Mouse (Mus musculus) thymus, postnatal 4 days (tissue): ENCODE measurements around the gene Fbxo34.
"Not testable (repeated sequence)": the region's sequence is repeated elsewhere in the genome, so short reads cannot be mapped to it uniquely, and the experiment has no call there.

ENCODE experiments used
- DNase-seq: peaks from one replicate; pipeline ENCODE4 v3.0.0; 2021

Fbxo34 gene

DNA sequence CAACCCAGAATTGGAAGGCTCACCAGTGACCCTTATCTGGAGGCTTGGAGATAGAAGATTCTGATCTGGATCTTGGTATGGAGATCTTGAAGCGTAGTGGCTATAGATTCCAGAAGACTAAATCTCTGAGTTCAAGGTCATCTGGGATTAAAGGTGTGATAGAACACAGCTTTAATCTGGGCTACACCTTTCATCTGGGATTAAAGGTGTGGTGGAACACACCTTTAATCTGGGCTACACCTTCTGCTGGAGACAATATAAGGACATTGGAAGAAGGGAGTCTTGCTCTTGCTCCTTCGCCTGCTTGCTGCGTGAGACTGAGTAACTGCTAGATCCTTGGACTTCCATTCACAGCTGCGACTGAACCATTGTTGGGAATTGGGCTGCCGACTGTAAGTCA, at the start of gene Fbxo34:
Gene Fbxo34, plus strand, starts transcription at position 301 of the 400 bp plus-strand sequence.
- DNase-seq = not testable (repeated sequence)

DNA sequence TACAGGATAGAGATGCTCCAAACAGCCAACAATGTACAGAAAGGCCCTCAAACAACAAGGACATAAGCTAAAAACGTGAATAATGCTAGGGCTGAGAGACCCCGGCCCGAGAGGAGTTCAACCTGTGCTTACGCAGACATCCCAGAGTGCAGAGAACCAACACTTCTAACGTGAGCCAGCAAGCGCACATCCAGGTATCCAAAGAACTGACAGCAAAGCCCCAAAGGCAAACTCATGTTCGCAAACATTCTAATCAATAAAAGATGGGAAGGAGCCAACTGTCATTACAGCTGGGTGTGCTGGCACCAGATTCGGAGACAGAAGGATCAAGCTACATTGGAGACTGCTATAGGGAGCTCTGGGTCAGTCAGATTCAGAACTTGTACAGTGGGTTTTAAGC, 47.5 kb upstream of the Fbxo34 start:
- DNase-seq = no peak

DNA sequence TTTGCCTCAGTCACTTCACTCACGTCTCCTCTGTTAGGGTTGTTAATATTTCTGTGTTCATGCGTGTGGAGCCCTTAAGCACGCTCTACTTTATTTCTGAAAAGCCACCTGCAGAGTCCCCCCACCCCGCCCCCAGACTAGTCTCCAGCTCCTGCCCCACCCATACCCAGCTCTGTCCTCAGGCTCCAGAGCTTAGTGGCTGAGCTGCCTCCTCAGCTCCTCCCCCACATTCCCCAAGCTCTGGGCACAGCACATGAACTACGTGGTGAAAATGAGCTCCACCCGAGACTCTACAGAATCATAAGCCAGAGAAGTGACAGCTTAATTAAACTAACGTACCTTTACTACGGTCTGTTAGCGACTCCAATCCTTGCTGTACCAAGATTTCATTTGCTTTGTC, 44.2 kb upstream of the Fbxo34 start:
- DNase-seq = no peak

DNA sequence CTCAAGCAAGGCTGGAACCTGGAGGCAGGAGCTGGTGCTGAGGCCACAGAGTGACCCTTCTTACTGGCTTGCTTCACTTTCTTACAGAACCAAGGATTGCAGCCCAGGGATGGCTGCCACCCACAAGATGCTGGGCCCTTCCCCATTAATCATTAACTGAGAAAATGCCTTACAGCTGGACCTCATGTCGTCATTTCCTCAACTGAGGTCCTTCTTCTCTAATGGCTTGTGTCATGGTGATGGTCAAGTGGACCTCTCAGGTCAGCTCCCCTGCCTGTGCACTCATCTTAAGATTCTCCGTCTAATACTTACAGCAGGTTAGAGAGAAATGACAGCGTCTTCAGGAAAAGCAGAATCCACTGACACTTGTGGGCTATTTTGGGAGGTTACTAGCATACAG, 32.9 kb upstream of the Fbxo34 start:
- no peak for DNase-seq

DNA sequence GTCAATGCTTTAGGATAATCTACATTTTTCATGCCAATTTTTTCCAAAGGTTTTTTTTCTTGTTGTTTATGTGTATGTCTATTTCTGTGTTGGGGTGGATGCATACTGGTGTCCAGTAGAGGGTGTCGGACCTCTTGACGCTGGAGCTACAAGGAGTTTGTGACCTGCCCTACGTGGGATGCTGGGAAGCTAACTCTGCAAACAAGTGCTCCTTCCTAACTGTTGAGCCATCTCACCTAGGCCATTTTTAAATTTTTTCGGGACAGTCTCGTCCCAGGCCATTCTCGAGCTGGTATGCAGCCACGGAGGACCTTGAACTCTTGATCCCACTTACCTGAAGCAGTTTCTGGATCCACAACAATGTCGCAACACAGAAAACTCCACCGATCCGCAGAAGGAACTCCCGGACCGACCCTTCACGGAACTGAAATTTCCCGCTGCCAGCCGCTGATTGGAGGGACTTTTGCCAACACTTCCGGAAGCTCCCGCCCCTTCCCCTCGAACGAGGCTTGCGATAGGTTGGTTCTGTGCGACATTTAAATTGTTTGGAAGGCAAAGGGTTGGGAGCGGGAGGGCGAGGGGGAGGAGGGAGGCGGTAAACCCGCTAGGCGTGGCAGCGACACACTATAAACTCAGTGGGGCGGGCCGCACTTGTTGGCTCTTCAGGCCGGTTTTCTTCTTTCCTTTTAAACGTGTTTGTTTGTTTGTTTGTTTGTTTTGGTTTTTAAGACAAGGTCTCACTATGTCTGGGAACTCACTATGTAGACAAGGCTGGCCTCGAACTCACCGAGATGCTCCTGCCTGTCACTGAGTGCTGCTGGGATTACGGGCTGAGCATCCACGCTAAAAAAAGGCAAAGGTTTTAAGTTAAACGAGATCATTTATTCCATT, 32.2 kb upstream of the Fbxo34 start, which contains the start of gene Dlgap5:
Gene Dlgap5, minus strand, starts transcription at position 633 of the 891 bp plus-strand sequence.
- DNase-seq = peak; percentile 94

DNA sequence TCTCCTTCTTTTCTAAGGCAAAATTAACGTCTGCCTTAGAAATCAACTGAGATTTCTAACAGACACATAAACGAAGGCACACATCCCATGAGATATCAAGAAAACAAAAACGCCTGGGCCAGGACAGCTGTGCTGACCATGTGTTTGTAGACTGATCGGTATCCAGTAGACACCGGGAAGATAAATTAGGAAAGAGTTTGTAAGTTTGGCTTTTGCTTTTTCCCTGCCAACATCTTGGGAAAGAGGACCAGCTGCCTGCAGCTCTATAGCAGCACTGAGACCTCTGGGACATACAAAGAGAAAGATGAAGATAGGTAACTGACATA, 31.6 kb upstream of the Fbxo34 start:
- no peak for DNase-seq

DNA sequence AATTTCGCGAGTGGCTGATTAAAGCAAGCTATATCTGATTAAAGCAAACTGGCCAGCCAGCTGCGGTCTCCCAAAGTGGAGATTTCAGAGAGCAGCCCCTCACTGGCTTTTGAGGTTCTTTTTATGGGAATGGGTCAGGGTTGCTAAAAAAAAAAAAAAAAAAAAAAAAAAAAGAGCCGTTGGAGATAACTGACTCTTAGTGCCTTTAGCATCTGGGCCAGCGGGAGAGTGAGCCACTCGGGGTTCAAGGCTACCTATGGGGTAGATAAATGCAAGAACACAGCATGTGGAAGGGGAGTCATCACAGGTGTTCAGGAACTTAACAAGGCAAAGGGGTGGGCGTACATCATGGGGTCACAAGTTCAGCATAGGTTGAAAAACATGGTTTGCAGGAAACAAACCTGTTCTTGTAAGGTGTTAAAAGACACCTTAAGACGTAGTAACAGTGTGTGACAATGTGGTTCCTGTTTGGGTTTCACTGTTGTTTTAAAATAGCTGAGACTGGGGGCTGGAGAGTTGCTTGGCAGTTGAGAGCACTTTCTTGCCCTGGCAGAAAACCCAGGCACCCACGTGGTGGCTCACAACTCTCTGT, 31.1 kb upstream of the Fbxo34 start:
- DNase-seq = no peak

DNA sequence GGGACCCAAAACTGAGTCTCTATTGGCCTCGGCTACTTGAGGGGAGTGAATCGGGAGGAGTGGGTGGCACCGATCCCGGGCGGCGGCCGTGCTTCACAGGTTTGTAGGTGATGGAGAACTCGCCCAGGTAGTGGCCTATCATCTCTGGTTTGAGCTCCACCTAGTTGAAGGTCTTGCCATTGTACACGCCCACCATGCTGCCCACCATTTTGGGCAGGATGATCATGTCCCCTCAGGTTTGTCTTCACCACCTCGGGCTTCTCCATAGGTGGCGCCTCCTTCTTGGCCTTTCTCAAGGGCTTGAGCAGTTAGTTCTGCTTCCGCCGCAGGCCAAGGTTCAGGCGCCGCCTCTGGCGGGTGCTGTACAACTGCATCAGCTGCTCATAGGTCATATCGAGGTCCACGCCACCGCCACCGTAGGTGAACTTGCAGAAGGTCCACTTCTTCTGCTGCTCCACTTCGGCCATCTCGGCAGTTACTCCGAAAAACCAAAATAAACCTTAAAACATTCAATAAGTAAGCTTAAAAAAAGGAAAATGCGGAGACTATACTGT, 30.4 kb upstream of the Fbxo34 start:
- DNase-seq = peak; percentile 28

DNA sequence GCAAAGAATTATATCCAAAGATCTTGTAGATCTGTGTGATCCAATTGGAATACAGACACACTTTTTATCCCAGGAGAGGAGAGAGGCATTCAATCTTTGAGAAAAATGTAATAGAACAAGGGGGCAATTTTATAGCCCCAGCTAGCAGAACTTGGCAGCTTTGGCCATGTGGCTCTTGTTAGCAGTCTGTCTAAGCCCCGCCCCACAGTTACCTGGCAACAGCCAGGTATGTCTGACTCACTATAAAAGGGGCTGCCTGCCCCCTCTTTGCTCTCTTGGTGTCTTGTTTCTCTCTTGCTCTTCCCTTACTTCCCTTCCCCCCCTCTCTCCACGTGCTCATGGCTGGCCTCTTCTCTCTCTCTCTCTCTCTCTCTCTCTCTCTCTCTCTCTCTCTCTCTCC, 28.6 kb upstream of the Fbxo34 start:
- DNase-seq = no peak

DNA sequence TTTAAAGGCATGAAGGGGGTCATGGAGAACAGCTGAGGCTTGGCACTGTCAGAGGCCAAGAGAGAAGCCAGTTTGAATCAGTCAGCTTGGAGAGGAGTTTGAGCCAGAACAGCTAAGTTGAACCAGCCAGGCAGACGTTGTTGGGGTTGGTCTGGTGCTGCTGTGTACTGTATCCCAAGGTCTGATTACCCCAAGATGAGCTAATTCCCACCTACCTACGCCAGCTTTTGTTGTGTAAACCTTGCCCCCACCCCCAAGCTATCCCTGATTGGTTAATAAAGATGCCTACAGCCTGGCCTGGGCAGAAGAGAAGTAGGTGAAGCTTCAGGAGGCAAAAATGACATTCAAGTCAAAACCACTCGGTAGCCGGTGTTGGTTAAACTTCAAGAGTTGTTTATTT, 27.8 kb upstream of the Fbxo34 start:
- DNase-seq = no peak

DNA sequence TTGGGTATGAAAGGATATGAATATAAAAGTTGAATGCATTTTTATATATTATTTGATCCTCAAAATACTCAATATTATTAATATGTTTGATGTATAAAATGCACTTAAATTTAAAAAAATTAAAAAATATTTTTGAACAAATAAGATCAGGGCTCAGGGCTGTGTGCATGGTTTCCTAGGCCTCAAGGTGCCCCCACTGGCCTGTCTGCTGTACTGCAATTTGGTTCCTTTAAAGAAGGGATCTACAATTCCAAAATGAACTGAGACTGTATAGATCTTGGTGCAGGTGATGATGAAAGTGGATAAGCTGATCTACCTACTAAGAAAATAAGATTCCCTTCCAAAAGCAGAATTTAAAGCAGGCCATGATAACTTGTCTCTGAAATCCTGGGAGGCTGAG, 17.2 kb upstream of the Fbxo34 start:
- DNase-seq = peak; percentile 51

DNA sequence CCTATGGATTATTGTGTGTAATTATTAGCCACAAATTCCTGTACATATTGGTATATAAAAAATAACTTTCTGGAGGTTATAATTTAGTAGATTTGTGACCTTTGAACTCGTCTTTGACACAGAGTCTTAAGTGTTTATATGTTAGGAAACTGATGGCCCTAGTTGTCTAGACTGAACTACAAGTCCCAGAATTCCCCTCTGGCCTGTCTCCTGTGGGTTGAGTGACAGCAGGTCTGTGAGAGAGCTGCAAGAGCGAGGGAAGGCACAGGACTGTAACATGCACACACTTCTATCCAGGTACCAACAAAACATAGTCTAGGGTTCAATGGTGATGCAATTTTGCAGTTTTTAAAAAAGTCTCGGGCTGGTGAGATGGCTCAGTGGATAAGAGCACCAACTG, 11.3 kb upstream of the Fbxo34 start:
- DNase-seq = no peak

DNA sequence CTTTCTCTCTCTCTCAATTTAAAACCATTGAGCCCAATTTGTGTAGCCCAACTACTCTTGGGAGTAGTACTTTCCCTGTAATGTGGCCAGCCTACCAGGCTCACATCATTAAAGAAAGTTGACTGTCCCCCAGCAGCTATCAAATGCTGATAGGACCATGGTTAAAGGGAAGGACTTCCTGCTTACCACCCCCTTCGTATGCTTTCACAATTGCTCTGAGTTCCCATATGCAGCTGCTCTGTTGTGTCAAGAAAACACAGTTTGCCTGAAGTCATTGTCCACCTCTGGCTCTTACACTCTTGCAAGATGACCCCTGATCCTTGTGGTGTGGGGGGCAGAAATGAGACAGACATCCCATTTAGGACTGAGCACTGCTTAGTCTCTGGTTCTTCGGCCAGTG, 5.3 kb upstream of the Fbxo34 start:
- no peak for DNase-seq

DNA sequence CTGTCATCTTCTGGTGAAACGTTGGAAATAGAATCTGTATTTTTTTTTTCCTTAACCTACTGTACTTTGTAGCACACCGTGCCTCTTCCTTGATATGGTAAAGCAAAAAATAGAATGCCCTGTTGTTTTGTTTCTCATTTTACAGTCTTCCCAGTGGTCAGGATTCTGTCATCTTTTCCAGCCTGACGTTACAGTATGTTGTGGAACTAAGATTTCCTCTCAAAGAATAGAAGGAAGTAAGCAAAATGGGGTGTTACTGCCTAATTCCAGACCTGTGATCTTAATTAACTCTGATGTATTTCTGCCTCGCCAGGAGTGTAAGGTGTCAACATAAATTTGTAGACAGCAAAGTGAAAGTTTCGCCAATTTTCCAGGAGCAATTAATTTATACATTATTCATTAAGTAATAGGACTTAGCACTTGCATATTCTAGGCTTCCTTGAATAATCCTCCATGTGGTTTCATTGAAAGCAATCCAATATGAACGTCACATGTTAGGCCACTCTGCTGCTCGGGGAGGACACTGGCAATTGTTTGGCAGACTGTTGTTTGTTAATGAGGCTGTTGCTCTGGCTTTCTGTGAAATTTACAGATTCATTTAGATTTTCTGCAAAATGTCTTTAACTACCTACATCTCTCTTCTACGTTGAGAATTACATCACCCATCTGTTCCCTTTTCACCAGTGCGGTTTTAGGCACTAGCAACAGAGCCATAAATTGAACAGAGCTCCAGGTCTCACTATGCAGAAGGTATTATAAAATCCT, 4.7 kb upstream of the Fbxo34 start:
- no peak for DNase-seq

DNA sequence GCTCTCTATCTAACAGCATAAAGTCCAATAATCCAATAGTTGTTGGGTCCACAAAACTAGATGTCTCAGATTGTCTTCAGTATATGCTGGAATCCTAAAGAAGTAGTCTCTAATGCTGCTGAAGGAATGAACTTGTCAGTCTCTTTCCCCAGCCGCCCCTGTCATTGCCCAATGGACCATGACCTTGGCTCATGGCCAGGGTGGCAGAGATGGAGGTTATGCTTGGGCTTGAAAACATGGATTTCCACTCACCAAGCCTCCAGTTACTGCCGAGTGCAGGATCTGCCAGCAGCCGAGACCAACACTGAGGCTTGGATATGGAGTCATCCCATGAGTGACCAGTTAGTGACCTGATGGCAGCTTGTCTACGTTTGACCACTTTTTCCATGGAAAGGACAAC, 9.3 kb downstream of the Fbxo34 start:
- DNase-seq = no peak

DNA sequence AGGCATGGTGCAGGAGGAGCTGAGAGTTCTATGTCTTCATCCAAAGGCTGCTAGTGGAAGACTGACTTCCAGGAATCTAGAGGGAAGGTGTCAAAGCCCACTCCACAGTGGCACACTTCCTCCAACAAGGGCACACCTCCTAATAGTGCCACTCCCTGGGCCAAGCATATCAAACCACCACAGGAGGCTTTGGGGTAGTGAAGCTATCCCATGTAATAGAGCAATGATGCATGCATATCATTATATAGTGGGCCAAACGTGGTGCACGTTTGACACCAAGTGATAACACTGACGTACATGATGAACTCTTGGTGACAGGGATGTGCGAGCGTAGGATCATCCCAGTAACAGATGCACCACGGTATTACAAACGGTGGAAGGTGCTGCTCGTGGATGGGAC, 11.8 kb downstream of the Fbxo34 start:
- DNase-seq = no peak

DNA sequence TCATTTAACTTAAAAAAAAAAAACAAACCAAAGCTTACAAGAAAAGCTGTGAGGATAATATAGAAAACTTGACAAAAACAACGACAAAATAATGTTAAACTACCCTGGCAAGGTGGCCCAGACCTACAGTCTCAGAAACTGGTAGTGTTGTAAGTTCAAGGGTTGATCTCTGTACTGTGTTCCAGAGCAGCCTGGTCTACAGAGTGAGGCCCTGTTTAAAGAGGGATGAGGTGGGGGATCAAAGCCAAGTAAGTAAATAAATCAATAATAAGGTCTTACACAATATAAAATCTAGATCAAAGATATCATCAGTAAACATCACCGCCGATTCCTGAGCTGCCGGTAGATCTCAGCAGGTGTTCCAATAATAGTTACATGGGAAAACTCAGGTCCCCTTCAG, 12.2 kb downstream of the Fbxo34 start:
- no peak for DNase-seq

DNA sequence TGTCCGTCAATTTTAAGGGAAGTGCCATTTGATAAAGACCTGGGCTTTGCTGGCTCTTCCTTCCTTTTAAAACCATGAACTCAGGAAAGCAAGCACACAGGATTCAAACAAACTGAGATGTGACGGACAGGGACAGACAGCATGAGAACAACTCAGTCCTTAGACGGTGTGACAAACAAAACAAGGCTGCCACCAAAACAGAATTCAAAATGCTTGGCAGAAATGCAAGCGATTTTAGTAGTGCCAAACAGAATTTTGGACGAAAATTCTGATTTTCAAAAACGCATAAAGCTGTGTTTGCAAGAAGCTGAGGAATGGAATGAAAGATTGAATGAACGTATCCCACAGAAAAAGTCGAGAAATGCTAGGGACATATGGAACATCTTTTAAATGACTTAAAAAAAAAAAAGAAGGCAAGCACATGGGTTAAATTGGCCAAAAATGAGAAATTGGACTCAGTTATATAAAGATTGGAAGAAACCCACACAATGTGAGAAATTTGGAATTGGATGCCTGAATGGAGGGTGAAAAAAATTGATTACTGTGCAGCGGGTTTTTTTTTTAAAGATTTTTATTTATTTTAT, 12.7 kb downstream of the Fbxo34 start:
- DNase-seq = no peak

DNA sequence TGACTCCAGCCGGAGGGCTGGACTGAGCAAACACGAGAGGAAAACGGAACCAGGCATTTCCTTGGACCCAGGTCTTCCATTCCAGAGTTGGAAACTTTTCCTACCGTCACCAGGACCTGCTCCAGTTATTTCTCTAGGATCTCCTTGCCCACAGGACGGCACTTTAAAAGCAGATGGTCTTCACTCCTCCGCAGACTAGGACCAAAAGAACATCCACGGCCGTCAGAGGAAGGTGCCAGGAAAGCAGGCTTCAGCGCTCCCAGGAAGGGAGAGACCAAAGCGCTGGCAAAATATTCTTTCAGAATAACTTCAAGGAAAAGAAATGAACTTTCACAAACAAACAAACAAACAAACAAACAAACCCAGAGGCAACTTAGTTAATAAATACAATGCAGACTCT, 14.2 kb downstream of the Fbxo34 start:
- no peak for DNase-seq

DNA sequence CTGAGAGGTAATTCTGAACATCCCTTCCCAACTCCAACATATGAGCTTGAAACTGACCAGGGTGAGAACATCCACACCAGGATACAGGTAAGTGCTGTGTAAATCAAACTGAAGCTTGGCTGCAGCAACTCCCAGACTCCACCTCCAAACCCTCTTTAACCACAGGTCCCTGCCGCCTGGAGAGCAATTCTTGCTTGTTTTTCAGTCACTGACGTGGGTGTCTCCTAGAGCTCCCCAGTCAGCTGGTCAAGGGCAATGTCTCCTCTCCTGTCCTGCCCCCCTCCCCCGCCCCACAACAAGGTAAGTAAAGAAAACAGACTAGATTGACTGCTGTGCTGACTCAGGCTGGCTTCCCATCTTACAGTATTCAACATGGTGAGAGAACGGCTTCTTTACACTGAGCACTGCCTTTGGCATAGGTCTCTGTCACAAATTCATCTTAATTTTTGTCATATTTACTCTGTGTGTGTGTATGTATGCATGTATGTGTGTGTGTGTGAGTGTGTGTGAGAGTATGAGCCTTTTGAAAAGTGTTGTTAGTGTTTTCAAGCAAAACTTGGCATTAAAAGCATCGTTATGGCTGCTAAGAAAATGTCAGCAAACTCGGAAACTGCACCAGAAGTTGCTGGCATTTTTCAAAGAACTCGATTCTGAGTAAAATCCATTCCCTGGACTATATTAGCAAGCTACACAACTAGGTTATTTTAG, 15.4 kb downstream of the Fbxo34 start:
- DNase-seq = no peak

DNA sequence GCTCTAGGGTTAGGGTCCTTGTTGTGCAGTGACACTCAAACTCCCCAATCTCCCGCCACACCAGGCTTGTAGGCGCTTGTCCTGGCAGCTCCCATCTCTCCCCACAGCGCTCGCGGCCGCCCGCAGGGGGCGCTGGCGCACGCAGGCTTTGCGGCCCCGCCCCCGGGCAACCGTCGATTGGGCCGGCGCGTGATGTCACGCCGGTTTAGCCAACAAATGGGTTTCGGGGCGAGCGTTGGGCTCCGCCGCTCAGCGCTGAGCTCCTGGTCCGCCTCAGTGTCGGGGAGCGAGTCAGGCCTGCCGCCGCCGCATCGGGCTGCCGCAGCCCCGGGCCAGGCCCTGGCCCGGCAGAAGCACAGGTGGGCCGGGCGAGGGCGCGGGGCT, 22.1 kb downstream of the Fbxo34 start:
- peak; percentile 97 for DNase-seq

DNA sequence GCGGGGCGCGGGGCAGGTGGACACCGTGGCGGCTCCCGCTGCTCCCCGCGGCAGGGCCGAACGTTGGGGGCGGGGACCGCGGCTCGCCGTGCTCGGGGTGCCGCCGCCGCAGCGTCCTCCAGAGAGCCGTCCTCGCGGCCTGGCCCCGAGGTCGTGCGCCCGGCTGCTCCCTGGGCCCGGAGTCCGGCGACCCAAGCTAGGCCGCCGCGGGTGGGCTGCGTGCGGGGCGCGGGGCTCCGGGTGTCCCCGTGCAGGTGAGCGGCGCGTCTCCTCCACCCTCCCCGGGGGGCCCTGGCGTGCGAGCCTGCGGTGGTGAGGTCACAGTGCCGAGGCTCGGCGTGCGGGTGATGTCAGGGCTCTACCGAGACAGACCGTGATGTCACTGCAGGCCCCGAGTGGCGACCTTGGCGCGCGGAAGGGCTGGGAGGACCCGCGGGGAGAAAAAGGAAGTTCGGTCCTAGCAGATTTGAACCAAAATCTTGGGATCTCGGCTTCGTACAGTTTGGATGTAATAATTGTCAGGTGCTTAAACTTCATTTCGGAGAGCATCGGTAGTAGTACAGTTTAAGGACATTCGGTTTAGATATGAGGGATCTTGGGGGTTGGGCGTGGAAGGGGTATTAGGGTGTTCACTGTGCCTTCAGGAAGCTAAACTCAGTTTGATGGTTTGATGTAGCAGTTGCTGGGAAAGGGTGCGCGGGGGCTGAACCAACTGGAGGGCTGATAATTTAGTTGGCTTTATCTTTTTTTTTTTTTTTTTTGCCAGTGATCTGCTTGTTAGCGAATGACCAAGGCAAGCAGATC, 22.7 kb downstream of the Fbxo34 start:
- peak; percentile 80 for DNase-seq
